Mouse (Mus musculus) cortical plate, adult 2 months (tissue): ENCODE results near the gene Adamtsl1. TPM values are rescaled to one million over a fixed set of nuclear protein-coding genes. Genes with fewer than 3 reads are reported as not detected.

Experiments
- H3K27ac ChIP-seq: fragments of 200-500 bp; 2 replicates; pipeline ENCODE4 v1.5.1; 2012; ENCODE audit warnings: low read length, control low read depth, inconsistent platforms; ENCODE audit not compliant: insufficient read depth
- H3K4me1 ChIP-seq: fragments of 200-500 bp; 2 replicates; pipeline ENCODE4 v1.6.1; 2011; ENCODE audit warnings: low read length; ENCODE audit not compliant: control insufficient read depth, insufficient read depth
- H3K4me3 ChIP-seq: fragments of 200-500 bp; 2 replicates; pipeline ENCODE4 v1.5.1; 2011; ENCODE audit warnings: mild to moderate bottlenecking, low read length, control low read depth; ENCODE audit not compliant: insufficient read depth
- CTCF ChIP-seq: fragments of 200-500 bp; IDR thresholded peaks from 2 replicates; pipeline ENCODE4 v1.5.1; 2011; ENCODE audit warnings: mild to moderate bottlenecking, control low read depth, low read length; ENCODE audit not compliant: insufficient read depth; ENCODE audit errors: extremely low read depth
- POLR2A ChIP-seq: fragments of 200-500 bp; IDR thresholded peaks from 2 replicates; pipeline ENCODE4 v1.6.1; 2011; ENCODE audit warnings: mild to moderate bottlenecking, low read length, control low read depth; ENCODE audit not compliant: insufficient read depth; ENCODE audit errors: extremely low read depth
- polyA plus RNA-seq: library from polyadenylated mRNA; depleted of rRNA; stranded (reverse); fragments of >200 nt; gene quantifications from 2 replicates; pipeline ENCODE4 v1.2.3, GENCODE M21; 2012

Adamtsl1 gene
- polyA plus RNA-seq, 1 experiment, result 2.6 TPM

GRCm38 (mm10) chr4:85823952-85824704 lies 310.2 kb downstream of the Adamtsl1 start:
- H3K27ac ChIP-seq, result no peak overlapping the region
- H3K4me1 ChIP-seq, result no peaks in the 10 kb centered on the region
- no peak for TF ChIP-seq CTCF
- TF ChIP-seq POLR2A, result no peak
- H3K4me3 ChIP-seq, result no peak overlapping the region

- Histone ChIP-seq H3K4me1 (no peaks in the 10 kb centered on the region), H3K27ac (no peak overlapping the region), H3K4me3 (no peak overlapping the region)
- TF ChIP-seq CTCF, result no peak
- no peak for TF ChIP-seq POLR2A
These were observed 310.7 kb downstream of the Adamtsl1 start for GRCm38 (mm10) chr4:85824705-85825085.

GRCm38 (mm10) chr4:85837058-85837457 lies 323.1 kb downstream of the Adamtsl1 start:
- Histone ChIP-seq H3K4me1 (peaks cover 4% of the 10 kb centered on the region), H3K27ac (no peak overlapping the region), H3K4me3 (no peak overlapping the region)
- TF ChIP-seq CTCF (no peak), POLR2A (no peak)

- Histone ChIP-seq H3K4me1 (peaks cover 4% of the 10 kb centered on the region), H3K27ac (no peak overlapping the region), H3K4me3 (no peak overlapping the region)
- TF ChIP-seq CTCF, result no peak
- no peak for TF ChIP-seq POLR2A
These were observed 323.6 kb downstream of the Adamtsl1 start for GRCm38 (mm10) chr4:85837532-85837965.

GRCm38 (mm10) chr4:85838031-85838430 lies 324.1 kb downstream of the Adamtsl1 start:
- no peak overlapping the region for H3K27ac ChIP-seq
- no peak overlapping the region for H3K4me3 ChIP-seq
- TF ChIP-seq POLR2A (no peak), CTCF (no peak)
- peaks cover 4% of the 10 kb centered on the region for H3K4me1 ChIP-seq

DNA sequence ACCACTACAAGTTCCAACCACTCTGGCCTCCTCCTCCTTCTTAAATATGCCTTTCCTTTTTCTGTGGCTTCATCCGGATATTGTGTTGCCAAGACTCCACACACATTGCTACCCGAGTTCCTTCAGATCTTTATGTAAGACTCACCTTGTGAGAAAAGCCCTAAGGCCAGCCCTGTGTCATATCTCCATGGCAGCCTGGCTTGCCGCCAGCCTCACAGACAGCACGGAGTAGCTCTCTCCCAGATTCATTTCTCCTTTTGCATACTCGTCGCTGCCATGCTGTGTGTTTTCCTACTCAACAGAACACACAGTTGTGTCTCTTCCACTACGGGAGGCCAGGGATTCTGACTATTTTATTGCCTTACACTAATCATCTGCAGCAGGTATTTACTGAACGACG lies 328.1 kb downstream of the Adamtsl1 start:
- Histone ChIP-seq H3K4me1 (peaks cover 4% of the 10 kb centered on the region), H3K4me3 (no peak overlapping the region), H3K27ac (no peak overlapping the region)
- TF ChIP-seq CTCF, result no peak
- TF ChIP-seq POLR2A, result no peak

DNA sequence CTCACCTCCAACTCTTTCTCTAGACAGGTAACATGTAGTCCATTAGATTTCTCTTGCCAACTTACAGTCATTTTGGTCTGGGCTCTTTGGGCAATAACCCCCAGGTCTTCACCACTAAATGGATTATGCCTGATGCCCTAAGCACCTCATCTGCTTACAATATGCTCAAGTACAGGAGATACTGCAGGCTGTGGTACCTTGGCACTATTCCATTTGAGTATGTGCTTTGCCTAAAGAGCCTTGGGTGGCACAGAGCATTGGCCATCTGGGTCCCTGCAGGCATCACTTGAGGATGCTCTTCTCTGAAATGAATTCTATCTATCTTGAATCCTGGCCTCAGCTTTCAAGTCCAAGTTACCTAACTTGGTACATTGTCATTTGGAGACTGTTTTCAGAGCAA lies 330.4 kb downstream of the Adamtsl1 start:
- H3K4me1 ChIP-seq, result no peaks in the 10 kb centered on the region
- TF ChIP-seq CTCF (no peak), POLR2A (no peak)
- no peak overlapping the region for H3K27ac ChIP-seq
- H3K4me3 ChIP-seq, result no peak overlapping the region

DNA sequence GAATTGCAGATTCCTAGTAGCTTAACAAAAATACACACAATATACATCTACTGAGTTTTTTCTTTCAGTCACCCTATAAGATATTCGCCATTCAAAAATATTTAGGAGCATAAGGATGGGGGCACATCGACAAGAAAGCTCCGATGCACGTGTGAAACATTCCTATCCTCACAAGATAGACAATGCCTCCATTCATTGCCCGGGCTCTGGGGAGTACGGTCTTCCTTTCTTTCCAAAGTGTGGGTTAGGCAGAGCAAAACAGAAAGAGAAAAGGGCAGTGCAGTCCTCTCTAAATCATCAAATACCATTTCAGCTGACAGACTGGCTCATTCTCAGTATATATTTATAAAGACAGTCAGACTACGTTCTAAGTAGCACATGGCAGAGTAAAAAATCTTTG lies 332.0 kb downstream of the Adamtsl1 start:
- Histone ChIP-seq H3K27ac (no peak overlapping the region), H3K4me3 (no peak overlapping the region), H3K4me1 (no peaks in the 10 kb centered on the region)
- TF ChIP-seq POLR2A (no peak), CTCF (no peak)

GRCm38 (mm10) chr4:85853401-85853800 lies 339.4 kb downstream of the Adamtsl1 start:
- Histone ChIP-seq H3K4me3 (no peak overlapping the region), H3K4me1 (no peaks in the 10 kb centered on the region), H3K27ac (no peak overlapping the region)
- TF ChIP-seq CTCF (no peak), POLR2A (no peak)

DNA sequence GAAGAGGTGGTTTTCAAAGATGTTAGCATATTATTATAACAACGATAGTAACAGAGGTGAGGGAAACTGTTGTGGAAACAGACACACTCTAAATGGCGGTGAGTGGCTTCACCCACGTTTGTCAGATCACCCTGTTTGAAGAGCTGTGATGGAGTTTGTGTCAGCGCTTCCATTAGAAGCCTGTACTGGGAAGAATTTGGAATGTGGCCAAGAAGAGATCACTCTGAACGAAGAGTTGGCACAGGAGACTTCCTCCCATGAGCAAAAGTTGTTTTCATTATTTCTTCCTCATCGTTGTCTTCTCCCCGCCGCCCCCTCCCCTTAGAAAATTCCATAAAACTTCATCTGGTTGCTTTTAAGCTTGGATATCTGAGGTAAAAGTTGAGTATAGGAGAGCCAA lies 340.5 kb downstream of the Adamtsl1 start:
- no peak overlapping the region for H3K4me3 ChIP-seq

More for the DNA sequence above, 340.5 kb downstream of the Adamtsl1 start:
- TF ChIP-seq CTCF, result no peak
- TF ChIP-seq POLR2A, result no peak
- Histone ChIP-seq H3K4me1 (no peaks in the 10 kb centered on the region), H3K27ac (no peak overlapping the region)
